Mouse (Mus musculus) right cerebral cortex, adult 2 months (tissue): ENCODE results near the gene Gpatch1.

Experiments used
- DNase-seq, 2 experiments: peaks; one replicate each; pipeline ENCODE4 v3.0.0; 2021 to 2022; ENCODE audit warnings: low spot score in 2 of 2

Gpatch1 gene

DNA sequence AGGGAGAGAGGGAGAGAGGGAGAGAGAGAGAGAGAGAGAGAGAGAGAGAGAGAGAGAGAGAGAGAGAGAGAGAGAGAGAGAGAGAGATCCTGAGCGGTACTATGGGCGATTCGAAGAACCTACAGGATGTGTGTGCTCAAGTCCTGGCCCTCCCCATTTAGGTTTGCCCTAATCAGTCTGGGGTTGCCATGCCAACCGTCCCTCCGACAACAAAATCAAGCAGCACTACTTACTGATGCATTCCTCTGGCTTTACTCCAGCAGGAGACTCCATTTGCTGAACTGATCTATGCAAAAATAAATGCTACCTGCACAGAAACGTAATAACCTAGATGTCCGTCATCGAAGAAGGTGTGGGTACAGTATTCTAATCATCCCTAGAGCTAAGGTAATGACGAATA is 82.9 kb downstream of the Gpatch1 start:
- DNase-seq, result peak; percentile 73 to 75

- peak; percentile 100 for DNase-seq
Measured at GRCm38 (mm10) chr7:35234361-35235245, 83.6 kb downstream of the Gpatch1 start.

DNA sequence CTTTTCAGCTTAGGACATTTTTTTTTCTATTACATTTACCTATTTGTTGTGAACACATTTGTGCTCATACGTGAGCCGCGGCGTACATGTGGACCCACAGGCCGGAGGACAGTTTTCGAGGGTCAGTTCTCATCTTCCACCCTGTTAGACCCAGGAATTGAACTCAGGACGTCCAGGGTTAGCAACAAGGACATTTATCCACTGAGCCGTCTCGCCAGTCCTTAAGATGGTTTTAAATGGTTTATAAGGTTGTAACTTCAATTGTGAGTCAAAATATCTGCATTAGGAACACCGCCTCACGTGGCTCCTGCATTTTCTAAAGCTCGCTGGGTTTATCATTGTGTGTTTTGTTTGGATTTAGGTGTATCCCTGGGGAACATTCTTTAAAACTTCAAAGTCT is 84.4 kb downstream of the Gpatch1 start:
- no peak for DNase-seq

GRCm38 (mm10) chr7:35232796-35233455 is 85.3 kb downstream of the Gpatch1 start:
- no peak for DNase-seq

DNA sequence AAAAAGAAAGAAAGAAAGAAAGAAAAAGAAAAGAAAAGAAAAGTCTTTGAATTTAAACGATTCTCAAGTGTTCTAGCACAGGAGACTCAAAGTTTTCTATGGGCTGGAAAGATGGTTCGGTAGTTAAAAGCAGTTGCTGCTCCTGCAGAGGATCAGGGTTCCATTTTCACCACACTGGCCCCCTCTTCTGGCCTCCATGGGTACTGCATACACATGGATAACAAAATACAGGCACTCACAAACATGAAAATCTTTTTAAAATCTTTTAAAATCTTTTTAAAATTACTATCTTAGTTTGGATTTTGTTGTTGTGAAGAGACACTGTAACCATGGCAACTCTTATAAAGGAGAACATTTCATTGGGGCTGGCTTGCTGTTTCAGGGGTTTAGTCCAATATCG is 87.9 kb downstream of the Gpatch1 start:
- no peak for DNase-seq
